Mouse (Mus musculus) liver, embryonic 15.5 days (tissue): ENCODE measurements around the gene Nxn. TPM values are rescaled to one million over a fixed set of nuclear protein-coding genes. Genes with fewer than 3 reads are reported as not detected.

ENCODE experiments used
- ATAC-seq: fragments of 200-750 bp; cut with Nextera tagmentation; 2 replicates; pipeline ENCODE4 v1.8.0; 2017; ENCODE audit warnings: moderate number of reproducible peaks, mild to moderate bottlenecking, moderate library complexity; ENCODE audit not compliant: insufficient read depth
- H3K27ac ChIP-seq: fragments of 300-500 bp; sonication (generic); replicated peaks from 2 replicates; pipeline ENCODE4 v1.5.1; 2015; ENCODE audit warnings: mild to moderate bottlenecking, inconsistent platforms
- H3K27me3 ChIP-seq: fragments of 300-500 bp; sonication (generic); 2 replicates; pipeline ENCODE4 v1.6.1; 2015; ENCODE audit warnings: mild to moderate bottlenecking, inconsistent platforms
- H3K36me3 ChIP-seq: fragments of 300-500 bp; sonication (generic); replicated peaks from 2 replicates; pipeline ENCODE4 v1.6.1; 2015; ENCODE audit warnings: moderate library complexity, mild to moderate bottlenecking, inconsistent platforms
- H3K4me1 ChIP-seq: fragments of 300-500 bp; sonication (generic); replicated peaks from 2 replicates; pipeline ENCODE4 v1.6.1; 2015; ENCODE audit warnings: inconsistent platforms
- H3K4me2 ChIP-seq: fragments of 300-500 bp; sonication (generic); 2 replicates; pipeline ENCODE4 v1.6.1; 2015; ENCODE audit warnings: moderate library complexity, mild to moderate bottlenecking, inconsistent platforms
- H3K4me3 ChIP-seq: fragments of 300-500 bp; sonication (generic); replicated peaks from 2 replicates; pipeline ENCODE4 v1.5.1; 2015; ENCODE audit warnings: mild to moderate bottlenecking, inconsistent platforms
- H3K9ac ChIP-seq: fragments of 300-500 bp; sonication (generic); 2 replicates; pipeline ENCODE4 v1.6.1; 2015; ENCODE audit warnings: moderate library complexity, mild to moderate bottlenecking, inconsistent platforms
- H3K9me3 ChIP-seq: fragments of 300-500 bp; sonication (generic); replicated peaks from 2 replicates; pipeline ENCODE4 v1.6.1; 2016; ENCODE audit warnings: inconsistent platforms
- WGBS: fragments of 180-500 bp; shearing (Covaris S2); methylation state at CpG from one replicate; pipeline ENCODE4 v1.1.7; 2015; ENCODE audit warnings: mixed read lengths; ENCODE audit not compliant: insufficient replicate concordance; 5-methylcytosine and 5-hydroxymethylcytosine counted together
- polyA plus RNA-seq: library from polyadenylated mRNA; unstranded; fragments of >200 nt; fragmentation: Nextera tagmentation; extraction: Ambion mirVana; gene quantifications from 2 replicates; pipeline ENCODE4 v1.2.1, GENCODE M21; 2015

Gene Nxn
- polyA plus RNA-seq, 1 experiment from 2014 or later: 2.5 TPM

GRCm38 (mm10) chr11:76298457-76299000 is 100.4 kb downstream of the Nxn start:
- no peak overlapping the region for H3K9ac ChIP-seq
- no peak overlapping the region for H3K4me3 ChIP-seq
- H3K27ac ChIP-seq: no peak overlapping the region
- H3K4me1 ChIP-seq: no peaks in the 10 kb centered on the region
- no peaks in the 10 kb centered on the region for H3K27me3 ChIP-seq
- H3K36me3 ChIP-seq: no peaks in the 10 kb centered on the region
- no peaks in the 10 kb centered on the region for H3K9me3 ChIP-seq
- ATAC-seq: no peak
- WGBS: 64% methylated on average over 9 of the region's 9 CpGs
- no peak overlapping the region for H3K4me2 ChIP-seq

- ATAC-seq: no peak
- H3K9me3 ChIP-seq: no peaks in the 10 kb centered on the region
- no peak overlapping the region for H3K27ac ChIP-seq
- 54% methylated on average over 9 of the region's 9 CpGs for WGBS
- H3K4me1 ChIP-seq: 0 out of 2 replicates have a peak, but pooled peaks cover 1% of the 10 kb centered on the region
- H3K27me3 ChIP-seq: no peaks in the 10 kb centered on the region
- no peak overlapping the region for H3K4me2 ChIP-seq
- H3K9ac ChIP-seq: no peak overlapping the region
- H3K36me3 ChIP-seq: no peaks in the 10 kb centered on the region
- H3K4me3 ChIP-seq: no peak overlapping the region
Measured at GRCm38 (mm10) chr11:76297252-76297651, 101.7 kb downstream of the Nxn start.

DNA sequence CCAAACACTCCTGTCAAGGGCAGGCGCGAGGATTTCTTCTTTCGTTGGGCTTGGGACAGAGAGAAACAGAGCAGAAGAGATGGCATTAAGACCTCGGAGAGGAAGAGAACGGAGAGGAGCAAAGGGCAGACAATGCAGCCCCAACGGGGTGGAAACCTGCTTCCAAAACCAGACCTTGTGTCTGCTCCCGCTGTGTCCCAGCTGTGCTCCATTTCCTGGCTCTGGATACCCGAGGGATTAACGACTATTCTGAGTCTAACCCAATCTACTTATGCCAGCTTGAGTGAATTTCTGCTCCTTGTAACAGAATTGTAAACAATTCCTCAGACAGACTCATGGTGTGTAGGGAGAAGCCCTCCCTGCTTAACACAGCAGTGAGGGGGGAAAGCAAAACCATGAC is 104.1 kb downstream of the Nxn start:
- Histone ChIP-seq H3K4me1 (0 out of 2 replicates have a peak, but pooled peaks cover 4% of the 10 kb centered on the region), H3K27ac (no peak overlapping the region), H3K4me3 (no peak overlapping the region), H3K27me3 (no peaks in the 10 kb centered on the region), H3K4me2 (no peak overlapping the region), H3K9me3 (no peaks in the 10 kb centered on the region), H3K36me3 (no peaks in the 10 kb centered on the region), H3K9ac (no peak overlapping the region)
- no peak for ATAC-seq
- 46% methylated on average over 9 of the region's 9 CpGs for WGBS

DNA sequence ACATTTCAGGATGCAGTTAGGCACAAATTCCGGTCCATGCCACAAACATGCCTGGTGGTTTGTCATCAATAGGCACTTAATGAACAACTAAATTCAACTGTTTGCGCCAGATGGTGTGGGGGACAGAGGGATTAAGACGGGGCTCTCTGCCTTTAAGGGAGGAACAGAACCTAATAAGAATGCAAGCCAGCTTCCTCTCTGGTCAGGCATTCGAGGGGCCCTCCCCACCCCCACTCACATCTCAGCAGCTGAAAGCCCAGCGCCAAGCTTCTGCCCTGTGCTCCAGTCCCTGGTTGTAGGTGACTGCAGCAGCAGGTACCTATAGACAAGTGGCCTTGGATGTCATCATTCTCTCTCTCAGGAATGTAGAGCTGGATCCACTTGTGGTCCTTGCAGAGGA is 104.9 kb downstream of the Nxn start:
- Histone ChIP-seq H3K4me2 (no peak overlapping the region), H3K4me3 (no peak overlapping the region), H3K9ac (no peak overlapping the region), H3K27ac (no peak overlapping the region), H3K27me3 (no peaks in the 10 kb centered on the region), H3K36me3 (no peaks in the 10 kb centered on the region), H3K9me3 (no peaks in the 10 kb centered on the region), H3K4me1 (0 out of 2 replicates have a peak, but pooled peaks cover 4% of the 10 kb centered on the region)
- 50% methylated on average over 5 of the region's 5 CpGs for WGBS
- ATAC-seq: no peak

GRCm38 (mm10) chr11:76292831-76293230 is 106.1 kb downstream of the Nxn start:
- no peak overlapping the region for H3K9ac ChIP-seq
- no peaks in the 10 kb centered on the region for H3K36me3 ChIP-seq
- WGBS: 61% methylated on average over 6 of the region's 6 CpGs
- H3K4me2 ChIP-seq: no peak overlapping the region
- ATAC-seq: no peak
- no peak overlapping the region for H3K27ac ChIP-seq
- H3K4me3 ChIP-seq: no peak overlapping the region
- H3K27me3 ChIP-seq: no peaks in the 10 kb centered on the region
- H3K4me1 ChIP-seq: 0 out of 2 replicates have a peak, but pooled peaks cover 4% of the 10 kb centered on the region
- no peaks in the 10 kb centered on the region for H3K9me3 ChIP-seq

DNA sequence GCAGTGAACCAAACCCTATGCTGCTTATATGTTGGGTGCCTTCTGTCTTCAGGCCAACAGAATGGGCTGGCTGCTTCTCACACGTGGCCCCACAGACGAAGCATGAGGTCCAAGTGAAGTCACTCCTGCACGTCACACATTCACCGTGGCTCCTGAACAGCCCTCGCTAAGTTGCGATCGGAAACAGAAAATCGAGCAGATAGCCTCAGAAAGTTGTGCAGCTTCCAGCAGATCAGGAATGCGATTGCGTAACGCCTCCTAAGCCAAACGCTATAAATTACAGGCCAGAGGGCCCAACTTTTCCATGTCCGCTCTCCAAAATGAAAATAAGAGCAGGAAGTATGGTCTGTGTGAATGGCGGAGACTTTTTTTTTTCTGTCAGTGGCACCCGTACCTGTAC is 106.5 kb downstream of the Nxn start:
- H3K4me2 ChIP-seq: no peak overlapping the region
- H3K36me3 ChIP-seq: no peaks in the 10 kb centered on the region
- no peaks in the 10 kb centered on the region for H3K27me3 ChIP-seq
- no peak overlapping the region for H3K4me3 ChIP-seq
- H3K9ac ChIP-seq: no peak overlapping the region
- no peak for ATAC-seq
- no peak overlapping the region for H3K27ac ChIP-seq
- WGBS: 55% methylated on average over 15 of the region's 15 CpGs
- H3K4me1 ChIP-seq: 0 out of 2 replicates have a peak, but pooled peaks cover 4% of the 10 kb centered on the region
- H3K9me3 ChIP-seq: no peaks in the 10 kb centered on the region

- H3K4me1 ChIP-seq: peaks cover 7% of the 10 kb centered on the region; the same call in 1 of the 2 replicates
- H3K9ac ChIP-seq: no peak overlapping the region
- no peak for ATAC-seq
- no peaks in the 10 kb centered on the region for H3K27me3 ChIP-seq
- H3K4me3 ChIP-seq: no peak overlapping the region
- no peaks in the 10 kb centered on the region for H3K9me3 ChIP-seq
- H3K4me2 ChIP-seq: no peak overlapping the region
- H3K27ac ChIP-seq: no peak overlapping the region
- 59% methylated on average over 4 of the region's 4 CpGs for WGBS
- H3K36me3 ChIP-seq: no peaks in the 10 kb centered on the region
Measured at GRCm38 (mm10) chr11:76291960-76292359, 107.0 kb downstream of the Nxn start.

GRCm38 (mm10) chr11:76290367-76290766 is 108.6 kb downstream of the Nxn start:
- Histone ChIP-seq H3K9me3 (no peaks in the 10 kb centered on the region), H3K27ac (no peak overlapping the region), H3K4me1 (peaks cover 10% of the 10 kb centered on the region), H3K27me3 (no peaks in the 10 kb centered on the region), H3K4me2 (no peak overlapping the region), H3K9ac (no peak overlapping the region), H3K4me3 (no peak overlapping the region), H3K36me3 (no peaks in the 10 kb centered on the region)
- no peak for ATAC-seq
- 42% methylated on average over 11 of the region's 11 CpGs for WGBS

- no peak overlapping the region for H3K27ac ChIP-seq
- peaks cover 10% of the 10 kb centered on the region for H3K4me1 ChIP-seq
- no peak overlapping the region for H3K4me2 ChIP-seq
- no peaks in the 10 kb centered on the region for H3K36me3 ChIP-seq
- no peak for ATAC-seq
- no peak overlapping the region for H3K4me3 ChIP-seq
- H3K27me3 ChIP-seq: no peaks in the 10 kb centered on the region
- 77% methylated on average over 6 of the region's 6 CpGs for WGBS
- no peaks in the 10 kb centered on the region for H3K9me3 ChIP-seq
- H3K9ac ChIP-seq: no peak overlapping the region
Measured at GRCm38 (mm10) chr11:76288645-76289044, 110.3 kb downstream of the Nxn start.

- Histone ChIP-seq H3K9me3 (no peaks in the 10 kb centered on the region), H3K4me1 (peaks cover 10% of the 10 kb centered on the region), H3K36me3 (no peaks in the 10 kb centered on the region), H3K9ac (no peak overlapping the region), H3K27me3 (no peaks in the 10 kb centered on the region), H3K4me3 (no peak overlapping the region), H3K27ac (no peak overlapping the region), H3K4me2 (no peak overlapping the region)
- 65% methylated on average over 10 of the region's 10 CpGs for WGBS
- no peak for ATAC-seq
Measured at GRCm38 (mm10) chr11:76287301-76287700, 111.6 kb downstream of the Nxn start.

- Histone ChIP-seq H3K9ac (no peak overlapping the region), H3K27me3 (no peaks in the 10 kb centered on the region), H3K4me1 (peaks cover 6% of the 10 kb centered on the region), H3K4me2 (no peak overlapping the region), H3K36me3 (no peaks in the 10 kb centered on the region), H3K4me3 (no peak overlapping the region), H3K27ac (no peak overlapping the region), H3K9me3 (no peaks in the 10 kb centered on the region)
- WGBS: 32% methylated on average over 10 of the region's 10 CpGs
- no peak for ATAC-seq
Measured at GRCm38 (mm10) chr11:76286534-76287126, 112.3 kb downstream of the Nxn start.
